Mouse (Mus musculus): ENCODE results near the gene Gltp. TPM values are rescaled to one million over a fixed set of nuclear protein-coding genes. Genes with fewer than 3 reads are reported as not detected.

Gene Gltp
- polyA plus RNA-seq, 1 experiment from 2014 or later, result 87.4 TPM

GRCm38 (mm10) chr5:114674594-114674993 lies 16.2 kb downstream of the Gltp start:
- Histone ChIP-seq H3K9ac (replicated peaks; ENCODE audit: low read depth, low read length) (no peak overlapping the region), H3K9me3 (ENCODE audit: control insufficient read depth, low read depth, low read length) (no peaks in the 10 kb centered on the region), H3K4me2 (replicated peaks; ENCODE audit: low read depth, low read length) (no peak overlapping the region), H3K4me1 (ENCODE audit: control insufficient read depth, insufficient read depth, low read length) (no peaks in the 10 kb centered on the region), H3K27me3 (ENCODE audit: control insufficient read depth, insufficient read depth, low read length) (no peaks in the 10 kb centered on the region), H3K36me3 (ENCODE audit: control insufficient read depth, insufficient read depth, low read length) (peaks cover 3% of the 10 kb centered on the region; the same call in 1 of the 2 replicates), H3K27ac (ENCODE audit: low read length) (no peak overlapping the region), H3K4me3 (ENCODE audit: low read depth, low read length) (no peak overlapping the region)
- no peak for ATAC-seq (ENCODE audit: insufficient number of reproducible peaks, insufficient read depth, low FRiP score, low read depth)
- 80% methylated on average over 8 of the region's 8 CpGs for WGBS

GRCm38 (mm10) chr5:114673114-114673513 lies 17.7 kb downstream of the Gltp start:
- Histone ChIP-seq H3K27ac (ENCODE audit: low read length) (no peak overlapping the region), H3K36me3 (ENCODE audit: control insufficient read depth, insufficient read depth, low read length) (peaks cover 3% of the 10 kb centered on the region; the same call in 1 of the 2 replicates), H3K4me1 (ENCODE audit: control insufficient read depth, insufficient read depth, low read length) (no peaks in the 10 kb centered on the region), H3K27me3 (ENCODE audit: control insufficient read depth, insufficient read depth, low read length) (no peaks in the 10 kb centered on the region), H3K4me3 (ENCODE audit: low read depth, low read length) (no peak overlapping the region), H3K9ac (replicated peaks; ENCODE audit: low read depth, low read length) (no peak overlapping the region), H3K4me2 (replicated peaks; ENCODE audit: low read depth, low read length) (no peak overlapping the region), H3K9me3 (ENCODE audit: control insufficient read depth, low read depth, low read length) (no peaks in the 10 kb centered on the region)
- 85% methylated on average over 13 of the region's 13 CpGs for WGBS
- ATAC-seq (ENCODE audit: insufficient number of reproducible peaks, insufficient read depth, low FRiP score, low read depth), result no peak

GRCm38 (mm10) chr5:114669014-114669413 lies 21.8 kb downstream of the Gltp start:
- Histone ChIP-seq H3K27ac (ENCODE audit: low read length) (no peak overlapping the region), H3K4me1 (ENCODE audit: control insufficient read depth, insufficient read depth, low read length) (no peaks in the 10 kb centered on the region), H3K27me3 (ENCODE audit: control insufficient read depth, insufficient read depth, low read length) (no peaks in the 10 kb centered on the region), H3K36me3 (ENCODE audit: control insufficient read depth, insufficient read depth, low read length) (no peaks in the 10 kb centered on the region), H3K4me2 (replicated peaks; ENCODE audit: low read depth, low read length) (no peak overlapping the region), H3K4me3 (ENCODE audit: low read depth, low read length) (no peak overlapping the region), H3K9me3 (ENCODE audit: control insufficient read depth, low read depth, low read length) (no peaks in the 10 kb centered on the region), H3K9ac (replicated peaks; ENCODE audit: low read depth, low read length) (no peak overlapping the region)
- 91% methylated on average over 5 of the region's 5 CpGs for WGBS
- ATAC-seq (ENCODE audit: insufficient number of reproducible peaks, insufficient read depth, low FRiP score, low read depth), result no peak

- Histone ChIP-seq H3K27me3 (ENCODE audit: control insufficient read depth, insufficient read depth, low read length) (no peaks in the 10 kb centered on the region), H3K9me3 (ENCODE audit: control insufficient read depth, low read depth, low read length) (no peaks in the 10 kb centered on the region), H3K36me3 (ENCODE audit: control insufficient read depth, insufficient read depth, low read length) (no peaks in the 10 kb centered on the region), H3K4me3 (ENCODE audit: low read depth, low read length) (peak overlapping the region; percentile 16), H3K9ac (replicated peaks; ENCODE audit: low read depth, low read length) (no peak overlapping the region), H3K4me1 (ENCODE audit: control insufficient read depth, insufficient read depth, low read length) (no peaks in the 10 kb centered on the region), H3K27ac (ENCODE audit: low read length) (no peak overlapping the region), H3K4me2 (replicated peaks; ENCODE audit: low read depth, low read length) (peak overlapping the region; percentile 41)
- peak; percentile 91 for ATAC-seq (ENCODE audit: insufficient number of reproducible peaks, insufficient read depth, low FRiP score, low read depth)
- 2% methylated on average over 36 of the region's 36 CpGs for WGBS
Measured at GRCm38 (mm10) chr5:114667228-114667856, 23.4 kb downstream of the Gltp start.

- Histone ChIP-seq H3K27ac (ENCODE audit: low read length) (no peak overlapping the region), H3K4me2 (replicated peaks; ENCODE audit: low read depth, low read length) (no peak overlapping the region; the same call in 1 of the 2 replicates), H3K4me3 (ENCODE audit: low read depth, low read length) (no peak overlapping the region), H3K9me3 (ENCODE audit: control insufficient read depth, low read depth, low read length) (no peaks in the 10 kb centered on the region), H3K9ac (replicated peaks; ENCODE audit: low read depth, low read length) (no peak overlapping the region), H3K36me3 (ENCODE audit: control insufficient read depth, insufficient read depth, low read length) (no peaks in the 10 kb centered on the region), H3K4me1 (ENCODE audit: control insufficient read depth, insufficient read depth, low read length) (no peaks in the 10 kb centered on the region), H3K27me3 (ENCODE audit: control insufficient read depth, insufficient read depth, low read length) (no peaks in the 10 kb centered on the region)
- ATAC-seq (ENCODE audit: insufficient number of reproducible peaks, insufficient read depth, low FRiP score, low read depth), result no peak
- WGBS, result 65% methylated on average over 1 of the region's 1 CpGs
Measured at GRCm38 (mm10) chr5:114666659-114667058, 24.1 kb downstream of the Gltp start.

- Histone ChIP-seq H3K27ac (ENCODE audit: low read length) (no peak overlapping the region), H3K4me3 (ENCODE audit: low read depth, low read length) (no peak overlapping the region), H3K9me3 (ENCODE audit: control insufficient read depth, low read depth, low read length) (no peaks in the 10 kb centered on the region), H3K27me3 (ENCODE audit: control insufficient read depth, insufficient read depth, low read length) (no peaks in the 10 kb centered on the region), H3K4me2 (replicated peaks; ENCODE audit: low read depth, low read length) (no peak overlapping the region), H3K9ac (replicated peaks; ENCODE audit: low read depth, low read length) (no peak overlapping the region), H3K36me3 (ENCODE audit: control insufficient read depth, insufficient read depth, low read length) (no peaks in the 10 kb centered on the region), H3K4me1 (ENCODE audit: control insufficient read depth, insufficient read depth, low read length) (no peaks in the 10 kb centered on the region)
- 69% methylated on average over 7 of the region's 7 CpGs for WGBS
- no peak for ATAC-seq (ENCODE audit: insufficient number of reproducible peaks, insufficient read depth, low FRiP score, low read depth)
Measured at GRCm38 (mm10) chr5:114664750-114665149, 26.0 kb downstream of the Gltp start.

GRCm38 (mm10) chr5:114664139-114664538 lies 26.6 kb downstream of the Gltp start:
- ATAC-seq (ENCODE audit: insufficient number of reproducible peaks, insufficient read depth, low FRiP score, low read depth), result no peak
- Histone ChIP-seq H3K9me3 (ENCODE audit: control insufficient read depth, low read depth, low read length) (no peaks in the 10 kb centered on the region), H3K27me3 (ENCODE audit: control insufficient read depth, insufficient read depth, low read length) (no peaks in the 10 kb centered on the region), H3K4me3 (ENCODE audit: low read depth, low read length) (no peak overlapping the region), H3K36me3 (ENCODE audit: control insufficient read depth, insufficient read depth, low read length) (no peaks in the 10 kb centered on the region), H3K4me1 (ENCODE audit: control insufficient read depth, insufficient read depth, low read length) (no peaks in the 10 kb centered on the region), H3K27ac (ENCODE audit: low read length) (no peak overlapping the region), H3K4me2 (replicated peaks; ENCODE audit: low read depth, low read length) (no peak overlapping the region), H3K9ac (replicated peaks; ENCODE audit: low read depth, low read length) (no peak overlapping the region)
- 66% methylated on average over 4 of the region's 4 CpGs for WGBS

- WGBS, result 61% methylated on average over 6 of the region's 6 CpGs
- H3K9ac ChIP-seq (replicated peaks; ENCODE audit: low read depth, low read length), result no peak overlapping the region
- peaks cover 7% of the 10 kb centered on the region; the same call in 1 of the 2 replicates for H3K4me1 ChIP-seq (ENCODE audit: control insufficient read depth, insufficient read depth, low read length)
- peaks cover 10% of the 10 kb centered on the region for H3K27me3 ChIP-seq (ENCODE audit: control insufficient read depth, insufficient read depth, low read length)
- H3K36me3 ChIP-seq (ENCODE audit: control insufficient read depth, insufficient read depth, low read length), result no peaks in the 10 kb centered on the region
- H3K27ac ChIP-seq (ENCODE audit: low read length), result no peak overlapping the region
- no peak overlapping the region for H3K4me3 ChIP-seq (ENCODE audit: low read depth, low read length)
- H3K9me3 ChIP-seq (ENCODE audit: control insufficient read depth, low read depth, low read length), result no peaks in the 10 kb centered on the region
- no peak overlapping the region for H3K4me2 ChIP-seq (replicated peaks; ENCODE audit: low read depth, low read length)
- no peak for ATAC-seq (ENCODE audit: insufficient number of reproducible peaks, insufficient read depth, low FRiP score, low read depth)
Measured at GRCm38 (mm10) chr5:114661029-114661428, 29.8 kb downstream of the Gltp start.

GRCm38 (mm10) chr5:114658255-114658654 lies 32.5 kb downstream of the Gltp start, which contains the start of gene Trpv4:
Gene Trpv4 (minus strand): TSS chr5:114658421.
- Histone ChIP-seq H3K4me1 (ENCODE audit: control insufficient read depth, insufficient read depth, low read length) (peaks cover 7% of the 10 kb centered on the region; the same call in 1 of the 2 replicates), H3K4me2 (replicated peaks; ENCODE audit: low read depth, low read length) (peak within 1 kb of the TSS; percentile 95), H3K4me3 (ENCODE audit: low read depth, low read length) (peak within 1 kb of the TSS; percentile 49), H3K36me3 (ENCODE audit: control insufficient read depth, insufficient read depth, low read length) (no peaks in the 10 kb centered on the region), H3K9me3 (ENCODE audit: control insufficient read depth, low read depth, low read length) (no peaks in the 10 kb centered on the region), H3K27me3 (ENCODE audit: control insufficient read depth, insufficient read depth, low read length) (peaks cover 10% of the 10 kb centered on the region), H3K27ac (ENCODE audit: low read length) (no peak within 1 kb of the TSS), H3K9ac (replicated peaks; ENCODE audit: low read depth, low read length) (0 out of 2 replicates have a peak within 1 kb of the TSS, but pooled peaks have one; percentile 28)
- WGBS, result under 1% methylated on average over 39 of the region's 47 CpGs
- ATAC-seq (ENCODE audit: insufficient number of reproducible peaks, insufficient read depth, low FRiP score, low read depth), result peak; percentile 54; the same call in 1 of the 2 replicates

Data from stomach, embryonic 14.5 days (tissue).